Mouse (Mus musculus): ENCODE measurements around the gene Sema4b. TPM values are rescaled to one million over a fixed set of nuclear protein-coding genes. Genes with fewer than 3 reads are reported as not detected.

Sema4b gene
- 6.1 TPM for polyA plus RNA-seq (2017; shearing (Covaris generic))

GRCm38 (mm10) chr7:80186531-80187296, at the start of gene Sema4b:
Gene Sema4b (plus strand): TSS chr7:80186841.

GRCm38 (mm10) chr7:80232489-80233029, 45.9 kb downstream of the Sema4b start, which contains the start of the genes Cib1 and Gdpgp1:
Gene Cib1 (minus strand): TSS chr7:80232813.
Gene Gdpgp1 (plus strand): TSS chr7:80232865.

GRCm38 (mm10) chr7:80246148-80246721, 59.6 kb downstream of the Sema4b start, which contains the start of gene Ttll13:
Gene Ttll13 (plus strand): TSS chr7:80246376.

GRCm38 (mm10) chr7:80260625-80261371, 74.2 kb downstream of the Sema4b start, which contains the start of gene Ngrn:
Gene Ngrn (plus strand): TSS chr7:80261215.

GRCm38 (mm10) chr7:80268897-80269750, 82.5 kb downstream of the Sema4b start, which contains the start of gene Vps33b:
Gene Vps33b (plus strand): TSS chr7:80269649.

Other genes with a start within 250 kb of the Sema4b start
- gene Zfp710, start 162.0 kb upstream of the Sema4b start, polyA plus RNA-seq (2017; shearing (Covaris generic)): 3.2 TPM
- 34.3 TPM for gene Idh2, start 71.4 kb upstream of the Sema4b start, polyA plus RNA-seq (2017; shearing (Covaris generic))
- gene Cib1, start 46.0 kb downstream of the Sema4b start, polyA plus RNA-seq (2017; shearing (Covaris generic)): 187 TPM
- gene Gdpgp1, start 46.0 kb downstream of the Sema4b start, polyA plus RNA-seq (2017; shearing (Covaris generic)): 13.9 TPM
- 0.46 TPM for gene Ttll13, start 59.5 kb downstream of the Sema4b start, polyA plus RNA-seq (2017; shearing (Covaris generic))
- 63.3 TPM for gene Ngrn, start 74.4 kb downstream of the Sema4b start, polyA plus RNA-seq (2017; shearing (Covaris generic))
- gene Vps33b, start 82.8 kb downstream of the Sema4b start, polyA plus RNA-seq (2017; shearing (Covaris generic)): 54.3 TPM
- gene Prc1, start 107.6 kb downstream of the Sema4b start, polyA plus RNA-seq (2017; shearing (Covaris generic)): 11.8 TPM
- gene Rccd1, start 137.6 kb downstream of the Sema4b start, polyA plus RNA-seq (2017; shearing (Covaris generic)): 32.3 TPM
- gene Unc45a, start 154.2 kb downstream of the Sema4b start, polyA plus RNA-seq (2017; shearing (Covaris generic)): 93.4 TPM
- 13.1 TPM for gene Hddc3, start 156.3 kb downstream of the Sema4b start, polyA plus RNA-seq (2017; shearing (Covaris generic))
- gene Man2a2, start 184.5 kb downstream of the Sema4b start, polyA plus RNA-seq (2017; shearing (Covaris generic)): 12.3 TPM
- 2.1 TPM for gene Fes, start 201.1 kb downstream of the Sema4b start, polyA plus RNA-seq (2017; shearing (Covaris generic))
- gene Furin, start 218.6 kb downstream of the Sema4b start, polyA plus RNA-seq (2017; shearing (Covaris generic)): 3.7 TPM